Mouse (Mus musculus) midbrain, embryonic 11.5 days (tissue): ENCODE measurements around the gene Mast4. TPM values are rescaled to one million over a fixed set of nuclear protein-coding genes. Genes with fewer than 3 reads are reported as not detected.

Experiments
- ATAC-seq: fragments of 200-750 bp; cut with Nextera tagmentation; 2 replicates; pipeline ENCODE4 v1.8.0; 2017; ENCODE audit warnings: moderate TSS enrichment, moderate library complexity; ENCODE audit not compliant: low FRiP score
- DNase-seq: peaks from one replicate; pipeline ENCODE4 v3.0.0; 2015; ENCODE audit warnings: low spot score; ENCODE audit errors: missing footprints
- H3K27ac ChIP-seq: fragments of 300-500 bp; sonication (generic); 2 replicates; pipeline ENCODE4 v1.5.1; 2014; ENCODE audit warnings: low read depth, low read length
- H3K27me3 ChIP-seq: fragments of 300-500 bp; sonication (generic); 2 replicates; pipeline ENCODE4 v1.6.1; 2014; ENCODE audit warnings: mild to moderate bottlenecking, low read length, moderate library complexity, mixed read lengths; ENCODE audit not compliant: control insufficient read depth, insufficient read depth
- H3K36me3 ChIP-seq: fragments of 300-500 bp; sonication (generic); 2 replicates; pipeline ENCODE4 v1.6.1; 2014; ENCODE audit warnings: mild to moderate bottlenecking, low read length, moderate library complexity, mixed read lengths; ENCODE audit not compliant: control insufficient read depth, insufficient read depth
- H3K4me1 ChIP-seq: fragments of 300-500 bp; sonication (generic); 2 replicates; pipeline ENCODE4 v1.6.1; 2014; ENCODE audit warnings: low read length; ENCODE audit not compliant: control insufficient read depth, insufficient read depth
- H3K4me2 ChIP-seq: fragments of 300-500 bp; sonication (generic); 2 replicates; pipeline ENCODE4 v1.6.1; 2014; ENCODE audit warnings: mild to moderate bottlenecking, moderate library complexity
- H3K4me3 ChIP-seq: fragments of 300-500 bp; sonication (generic); 2 replicates; pipeline ENCODE4 v1.5.1; 2014; ENCODE audit warnings: low read depth, low read length
- H3K9ac ChIP-seq: fragments of 300-500 bp; sonication (generic); 2 replicates; pipeline ENCODE4 v1.6.1; 2014; ENCODE audit warnings: low read length
- H3K9me3 ChIP-seq: fragments of 300-500 bp; sonication (generic); 2 replicates; pipeline ENCODE4 v1.6.1; 2016; ENCODE audit warnings: low read length; ENCODE audit not compliant: control insufficient read depth
- WGBS: fragments of 180-500 bp; shearing (Covaris S2); extraction: QIAGEN DNeasy Blood & Tissue Kit; methylation state at CpG from one replicate; pipeline ENCODE4 v1.1.7; 2014; 5-methylcytosine and 5-hydroxymethylcytosine counted together
- polyA plus RNA-seq: library from polyadenylated mRNA; unstranded; fragments of >200 nt; fragmentation: Nextera tagmentation; extraction: Ambion mirVana; gene quantifications from 2 replicates; pipeline ENCODE4 v1.2.1, GENCODE M21; 2014

Gene Mast4
- polyA plus RNA-seq, 1 experiment from 2014 or later, result 20.4 TPM

DNA sequence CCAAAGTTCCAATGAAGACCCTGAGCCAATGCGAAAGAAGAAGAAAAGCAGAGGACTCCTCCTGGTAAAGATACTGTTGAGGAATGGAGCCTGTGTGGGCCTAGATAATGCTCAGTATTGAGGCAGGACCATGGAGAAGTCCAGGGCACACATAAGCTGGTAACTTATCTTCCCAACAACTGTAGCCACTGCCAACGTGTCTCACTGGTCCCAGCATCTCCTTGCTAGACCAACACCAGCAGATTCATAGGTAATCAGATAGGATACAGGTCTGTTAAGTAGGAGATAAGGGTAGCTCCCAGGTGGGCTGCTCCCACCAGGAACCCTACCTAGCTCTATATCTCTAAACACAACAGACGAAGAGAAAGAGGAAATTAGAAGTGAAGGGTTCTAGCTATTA is 116.8 kb downstream of the Mast4 start:
- 88% methylated on average over 3 of the region's 3 CpGs for WGBS
- Histone ChIP-seq H3K36me3 (no peaks in the 10 kb centered on the region), H3K27me3 (no peaks in the 10 kb centered on the region), H3K4me1 (peaks cover 6% of the 10 kb centered on the region), H3K4me2 (no peak overlapping the region), H3K27ac (no peak overlapping the region), H3K9ac (no peak overlapping the region), H3K4me3 (no peak overlapping the region), H3K9me3 (no peaks in the 10 kb centered on the region)
- ATAC-seq (no peak), DNase-seq (no peak)

DNA sequence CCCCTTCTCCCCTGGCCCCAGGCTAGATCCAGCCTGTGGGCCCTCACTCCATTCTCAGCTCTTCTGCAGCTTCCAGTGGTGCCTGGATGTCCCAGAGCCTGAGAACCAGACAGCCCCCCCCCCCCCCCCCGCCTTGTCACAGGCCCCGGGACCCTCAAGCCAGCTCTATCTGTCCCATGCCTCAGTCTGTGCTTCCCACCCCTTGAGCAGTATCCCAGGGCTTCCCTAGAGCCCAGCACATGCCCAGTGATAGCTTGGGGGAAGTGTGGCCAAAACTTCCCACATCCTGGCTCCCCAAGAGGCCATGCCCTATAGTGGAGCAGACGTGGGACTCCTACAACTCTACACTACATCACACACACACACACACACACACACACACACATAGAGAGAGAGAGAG is 119.8 kb downstream of the Mast4 start:
- 83% methylated on average over 1 of the region's 3 CpGs for WGBS
- H3K9me3 ChIP-seq, result no peaks in the 10 kb centered on the region
- H3K4me2 ChIP-seq, result no peak overlapping the region
- no peak overlapping the region for H3K27ac ChIP-seq
- no peaks in the 10 kb centered on the region for H3K36me3 ChIP-seq
- no peak overlapping the region for H3K9ac ChIP-seq
- H3K27me3 ChIP-seq, result no peaks in the 10 kb centered on the region
- no peaks in the 10 kb centered on the region for H3K4me1 ChIP-seq
- DNase-seq (no peak), ATAC-seq (no peak)
- no peak overlapping the region for H3K4me3 ChIP-seq

DNA sequence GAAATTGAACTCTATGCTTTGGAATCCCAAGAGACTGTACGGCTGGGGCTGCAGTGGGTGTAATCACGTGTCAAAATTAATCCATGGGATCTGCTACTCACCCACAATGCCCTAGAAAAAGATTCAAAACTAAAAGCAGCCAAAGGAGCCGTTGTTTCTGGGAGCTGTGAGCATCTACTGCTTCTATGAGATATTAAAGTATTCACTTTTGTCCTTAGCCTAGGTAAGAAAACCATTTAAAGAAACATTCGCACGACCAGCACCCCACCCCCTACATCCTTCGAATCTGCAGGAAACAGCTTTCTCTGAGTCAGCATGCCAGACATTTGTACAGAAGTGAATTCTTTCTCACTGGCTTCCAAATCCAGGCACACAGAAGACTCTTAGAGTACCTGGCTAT is 122.3 kb downstream of the Mast4 start:
- ATAC-seq, result no peak

DNA sequence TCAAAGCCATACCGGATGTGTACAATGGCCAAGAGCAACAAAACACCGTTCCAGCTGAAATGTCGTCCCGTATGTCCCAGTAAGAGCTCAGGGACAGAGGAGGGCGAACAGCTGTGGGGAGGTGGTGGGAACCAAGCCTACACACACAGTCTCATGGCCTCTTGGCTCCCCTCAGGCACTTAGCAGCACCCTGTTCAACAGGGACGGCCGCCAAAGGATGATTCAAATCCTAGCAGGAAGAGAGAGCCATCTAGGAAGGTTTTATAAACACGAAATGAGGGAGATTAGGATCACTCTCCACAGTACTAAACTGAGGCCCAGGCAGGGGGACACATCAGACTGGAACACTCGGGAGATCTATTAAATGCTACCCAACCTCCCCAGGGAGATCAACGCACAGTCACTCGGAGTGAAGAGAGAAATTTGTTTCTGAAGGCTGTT is 122.8 kb downstream of the Mast4 start:
- WGBS, result 78% methylated on average over 11 of the region's 11 CpGs
- Histone ChIP-seq H3K4me1 (no peaks in the 10 kb centered on the region), H3K4me2 (no peak overlapping the region), H3K27me3 (no peaks in the 10 kb centered on the region), H3K27ac (no peak overlapping the region), H3K36me3 (no peaks in the 10 kb centered on the region), H3K9ac (no peak overlapping the region), H3K4me3 (no peak overlapping the region), H3K9me3 (no peaks in the 10 kb centered on the region)
- ATAC-seq (no peak), DNase-seq (no peak)

More for the DNA sequence above, 122.3 kb downstream of the Mast4 start:
- DNase-seq, result no peak
- Histone ChIP-seq H3K27me3 (no peaks in the 10 kb centered on the region), H3K9me3 (no peaks in the 10 kb centered on the region), H3K27ac (no peak overlapping the region), H3K36me3 (no peaks in the 10 kb centered on the region), H3K4me1 (no peaks in the 10 kb centered on the region), H3K4me2 (no peak overlapping the region), H3K4me3 (no peak overlapping the region), H3K9ac (no peak overlapping the region)
- 84% methylated on average over 6 of the region's 6 CpGs for WGBS

DNA sequence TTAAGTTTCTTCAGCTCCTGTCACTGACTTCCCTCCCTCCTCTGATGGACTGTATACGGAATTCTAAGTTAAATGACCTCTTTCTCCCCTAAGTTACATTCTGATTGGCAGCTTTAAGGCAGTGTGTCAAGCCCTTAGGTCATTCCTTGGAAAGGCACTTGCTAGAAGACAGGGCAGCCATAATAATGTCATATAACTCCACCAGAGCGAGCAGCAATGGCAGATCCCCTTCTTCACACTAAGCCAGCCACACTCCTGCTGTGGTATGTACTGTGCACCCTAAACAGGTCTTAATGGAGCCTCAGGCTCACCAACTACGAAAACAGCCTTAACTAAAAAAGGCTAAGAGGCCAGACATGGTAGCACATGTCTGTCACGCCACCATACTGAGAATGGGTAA is 123.6 kb downstream of the Mast4 start:
- H3K27ac ChIP-seq, result no peak overlapping the region
- no peaks in the 10 kb centered on the region for H3K36me3 ChIP-seq
- H3K9ac ChIP-seq, result no peak overlapping the region
- ATAC-seq (no peak), DNase-seq (no peak)
- H3K9me3 ChIP-seq, result no peaks in the 10 kb centered on the region
- no peak overlapping the region for H3K4me2 ChIP-seq
- no peak overlapping the region for H3K4me3 ChIP-seq
- H3K4me1 ChIP-seq, result no peaks in the 10 kb centered on the region
- no peaks in the 10 kb centered on the region for H3K27me3 ChIP-seq
- 89% methylated on average over 4 of the region's 4 CpGs for WGBS

GRCm38 (mm10) chr13:103207199-103207598 is 127.1 kb downstream of the Mast4 start:
- Histone ChIP-seq H3K4me3 (no peak overlapping the region), H3K9me3 (no peaks in the 10 kb centered on the region), H3K4me2 (no peak overlapping the region), H3K36me3 (no peaks in the 10 kb centered on the region), H3K9ac (no peak overlapping the region), H3K4me1 (no peaks in the 10 kb centered on the region; the same call in 1 of the 2 replicates), H3K27me3 (no peaks in the 10 kb centered on the region), H3K27ac (no peak overlapping the region)
- WGBS, result 91% methylated on average over 4 of the region's 4 CpGs
- DNase-seq, result no peak
- ATAC-seq, result no peak

DNA sequence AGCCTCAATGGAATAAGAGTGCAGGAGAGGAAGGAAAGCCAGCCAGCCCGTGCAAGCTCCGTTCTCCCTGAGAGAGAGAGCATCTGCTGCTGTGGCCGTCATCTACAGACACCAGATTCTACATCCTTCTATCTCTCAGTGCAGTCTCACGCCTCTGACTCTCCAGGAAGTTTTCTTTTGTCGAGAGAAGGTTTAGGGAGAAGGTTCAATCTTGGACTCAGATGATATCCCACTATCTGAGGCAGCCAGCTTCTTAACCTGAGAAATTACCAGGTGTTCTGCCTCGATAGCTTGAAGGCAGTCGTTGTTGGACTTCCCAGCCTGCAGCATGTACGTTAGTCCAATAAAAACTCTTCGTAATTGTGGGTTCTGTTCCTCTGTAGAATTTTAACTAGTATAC is 127.7 kb downstream of the Mast4 start:
- 81% methylated on average over 9 of the region's 9 CpGs for WGBS
- Histone ChIP-seq H3K4me2 (no peak overlapping the region), H3K4me1 (no peaks in the 10 kb centered on the region; the same call in 1 of the 2 replicates), H3K9me3 (no peaks in the 10 kb centered on the region), H3K4me3 (no peak overlapping the region), H3K36me3 (no peaks in the 10 kb centered on the region), H3K9ac (no peak overlapping the region), H3K27ac (no peak overlapping the region), H3K27me3 (no peaks in the 10 kb centered on the region)
- DNase-seq (no peak), ATAC-seq (no peak)

- DNase-seq (no peak), ATAC-seq (no peak)
- Histone ChIP-seq H3K36me3 (no peaks in the 10 kb centered on the region), H3K27ac (no peak overlapping the region), H3K9me3 (no peaks in the 10 kb centered on the region), H3K4me1 (no peaks in the 10 kb centered on the region; the same call in 1 of the 2 replicates), H3K9ac (no peak overlapping the region), H3K27me3 (no peaks in the 10 kb centered on the region), H3K4me2 (no peak overlapping the region), H3K4me3 (no peak overlapping the region)
- WGBS, result 93% methylated on average over 5 of the region's 5 CpGs
Measured at GRCm38 (mm10) chr13:103205191-103205590, 129.1 kb downstream of the Mast4 start.

DNA sequence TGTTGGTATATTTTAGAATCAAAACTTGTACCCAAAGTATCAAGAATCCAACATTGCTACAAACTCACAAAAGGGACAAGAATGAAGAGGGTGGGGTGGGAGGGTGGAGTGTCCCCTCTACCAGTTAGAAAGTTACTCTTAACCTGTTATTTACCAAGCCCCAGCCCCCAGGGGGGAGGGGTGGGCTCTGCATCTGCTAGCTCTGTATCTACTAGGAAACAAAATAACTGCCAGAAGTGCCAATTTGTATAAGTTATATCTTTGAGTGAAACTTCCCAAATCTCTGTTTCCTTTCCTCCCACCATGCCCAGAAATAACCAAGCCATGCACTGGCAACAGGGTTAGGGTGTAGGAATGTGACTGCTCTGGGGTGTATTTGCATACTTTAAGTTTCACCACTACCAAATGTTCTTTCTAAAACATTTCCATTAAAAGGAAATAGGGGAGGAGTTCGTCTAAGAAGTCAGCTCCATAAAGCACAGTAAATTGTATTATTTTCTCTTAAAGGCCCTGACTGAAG is 130.9 kb downstream of the Mast4 start:
- H3K9me3 ChIP-seq, result no peaks in the 10 kb centered on the region
- no peaks in the 10 kb centered on the region; the same call in 1 of the 2 replicates for H3K4me1 ChIP-seq
- no peaks in the 10 kb centered on the region for H3K36me3 ChIP-seq
- H3K27ac ChIP-seq, result no peak overlapping the region
- no peaks in the 10 kb centered on the region for H3K27me3 ChIP-seq
- no peak for DNase-seq
- 59% methylated on average over 1 of the region's 1 CpGs for WGBS
- no peak overlapping the region for H3K4me2 ChIP-seq
- no peak overlapping the region for H3K9ac ChIP-seq
- ATAC-seq, result no peak
- H3K4me3 ChIP-seq, result no peak overlapping the region
